Mouse (Mus musculus): ENCODE measurements around the gene Ldlrad3. TPM values are rescaled to one million over a fixed set of nuclear protein-coding genes. Genes with fewer than 3 reads are reported as not detected.

The Ldlrad3 gene
- polyA plus RNA-seq, 1 experiment from 2014 or later = 64.1 TPM

GRCm38 (mm10) chr2:102181459-102181858 is 4.7 kb downstream of the Ldlrad3 start:
- DNase-seq (ENCODE audit: low spot score) = no peak
- Histone ChIP-seq H3K27ac (no peak overlapping the region), H3K27me3 (ENCODE audit: low read depth, poor library complexity, severe bottlenecking) (no peaks in the 10 kb centered on the region), H3K9me3 (replicated peaks) (no peaks in the 10 kb centered on the region), H3K36me3 (peaks cover 22% of the 10 kb centered on the region; the same call in 1 of the 2 replicates), H3K4me3 (no peak overlapping the region), H3K4me1 (peaks cover 34% of the 10 kb centered on the region)
- 67% methylated on average over 2 of the region's 2 CpGs for WGBS

GRCm38 (mm10) chr2:102176434-102176772 is 9.8 kb downstream of the Ldlrad3 start:
- WGBS = 85% methylated on average over 5 of the region's 5 CpGs
- Histone ChIP-seq H3K27ac (no peak overlapping the region), H3K4me3 (no peak overlapping the region), H3K9me3 (replicated peaks) (no peaks in the 10 kb centered on the region), H3K27me3 (ENCODE audit: low read depth, poor library complexity, severe bottlenecking) (no peaks in the 10 kb centered on the region), H3K4me1 (peaks cover 11% of the 10 kb centered on the region), H3K36me3 (peaks cover 32% of the 10 kb centered on the region)
- no peak for DNase-seq (ENCODE audit: low spot score)

- peaks cover 11% of the 10 kb centered on the region for H3K4me1 ChIP-seq
- no peak overlapping the region for H3K4me3 ChIP-seq
- H3K9me3 ChIP-seq (replicated peaks) = no peaks in the 10 kb centered on the region
- 92% methylated on average over 15 of the region's 15 CpGs for WGBS
- peaks cover 32% of the 10 kb centered on the region for H3K36me3 ChIP-seq
- no peak for DNase-seq (ENCODE audit: low spot score)
- H3K27me3 ChIP-seq (ENCODE audit: low read depth, poor library complexity, severe bottlenecking) = no peaks in the 10 kb centered on the region
- H3K27ac ChIP-seq = no peak overlapping the region
Observed at GRCm38 (mm10) chr2:102175741-102176433, 10.3 kb downstream of the Ldlrad3 start.

DNA sequence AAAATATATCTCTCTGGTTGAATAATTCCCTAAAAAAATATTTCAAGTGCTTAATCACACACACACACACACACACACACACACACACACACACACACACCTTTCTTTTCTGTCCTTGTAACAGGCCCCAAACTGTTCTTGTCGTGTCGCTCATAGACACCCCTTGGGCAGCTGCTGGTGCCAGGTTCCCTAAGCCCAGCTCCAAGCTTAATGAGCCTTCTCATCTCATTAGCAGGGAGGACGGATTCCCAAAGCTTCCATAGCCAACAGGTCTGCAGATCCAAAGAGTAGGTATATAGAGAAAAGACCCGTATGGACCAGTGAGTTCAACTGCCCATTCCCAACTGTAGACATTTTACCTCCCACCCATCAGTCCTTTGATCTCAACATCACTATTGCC is 13.7 kb downstream of the Ldlrad3 start:
- no peaks in the 10 kb centered on the region for H3K27me3 ChIP-seq (ENCODE audit: low read depth, poor library complexity, severe bottlenecking)
- no peaks in the 10 kb centered on the region for H3K9me3 ChIP-seq (replicated peaks)
- peaks cover 10% of the 10 kb centered on the region for H3K4me1 ChIP-seq
- no peak overlapping the region for H3K27ac ChIP-seq
- DNase-seq (ENCODE audit: low spot score) = no peak
- peaks cover 15% of the 10 kb centered on the region for H3K36me3 ChIP-seq
- no peak overlapping the region for H3K4me3 ChIP-seq
- WGBS = 90% methylated on average over 4 of the region's 4 CpGs

DNA sequence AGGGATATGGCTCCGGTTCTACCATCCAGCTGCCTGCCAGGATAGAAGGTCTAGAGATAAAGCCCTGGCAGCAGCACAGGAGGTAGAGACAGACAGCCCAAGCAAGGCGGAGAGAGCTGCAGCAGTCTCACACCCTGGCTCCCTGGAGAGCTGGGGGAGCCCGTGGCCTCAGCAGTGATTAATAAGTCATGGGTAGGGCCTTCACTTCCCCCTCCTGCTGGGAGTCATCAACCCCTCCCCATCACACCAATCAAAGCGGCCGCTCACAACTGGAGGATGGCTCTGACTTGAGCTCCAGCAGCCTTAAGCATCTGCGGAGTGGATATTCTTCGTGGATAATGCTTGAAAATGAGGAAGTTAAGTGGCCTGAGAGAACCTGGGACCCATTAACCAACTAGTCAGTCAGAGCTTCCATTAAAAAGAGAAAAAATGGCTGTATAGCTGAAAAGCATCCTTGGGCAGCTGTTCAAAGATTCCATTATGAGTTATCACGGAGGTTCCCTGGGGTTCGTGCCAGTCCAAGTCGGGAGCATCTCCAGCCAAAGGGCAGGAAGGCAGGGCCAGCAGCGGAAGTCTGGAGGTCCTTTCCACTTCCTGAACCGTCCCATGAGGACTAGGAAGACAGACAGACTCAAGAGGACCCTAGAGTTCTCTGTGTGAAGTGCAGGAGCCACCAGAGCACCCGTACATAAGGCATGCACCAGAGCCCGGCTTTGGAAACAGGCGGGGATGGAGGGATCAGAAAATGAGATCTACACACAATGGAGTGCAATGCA is 19.4 kb downstream of the Ldlrad3 start:
- peak; percentile 44 for DNase-seq (ENCODE audit: low spot score)
- H3K4me1 ChIP-seq = peaks cover 31% of the 10 kb centered on the region
- no peak overlapping the region for H3K4me3 ChIP-seq
- no peaks in the 10 kb centered on the region for H3K27me3 ChIP-seq (ENCODE audit: low read depth, poor library complexity, severe bottlenecking)
- WGBS = 27% methylated on average over 15 of the region's 15 CpGs
- peaks cover 10% of the 10 kb centered on the region for H3K36me3 ChIP-seq
- H3K9me3 ChIP-seq (replicated peaks) = no peaks in the 10 kb centered on the region
- H3K27ac ChIP-seq = peak overlapping the region; percentile 42; the same call in 1 of the 2 replicates

DNA sequence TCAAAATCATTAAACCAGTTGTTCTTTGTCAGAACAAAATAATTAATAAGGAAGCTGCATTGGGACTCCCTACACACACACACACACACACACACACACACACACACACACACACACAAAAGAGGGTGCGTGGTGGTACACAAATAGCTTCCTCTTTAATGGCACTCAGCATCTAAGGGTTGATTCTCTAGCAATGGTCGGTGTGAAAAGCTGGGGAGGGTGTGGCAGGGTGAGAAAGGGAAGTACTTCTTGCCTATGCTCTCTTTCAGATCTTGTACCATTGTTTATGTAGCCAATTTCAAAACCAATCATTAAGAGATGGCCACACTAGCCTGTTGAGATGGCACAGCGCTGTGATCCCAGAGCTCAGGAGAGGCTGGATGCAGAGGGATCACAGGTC is 23.1 kb downstream of the Ldlrad3 start:
- no peak overlapping the region for H3K4me3 ChIP-seq
- H3K4me1 ChIP-seq = peaks cover 35% of the 10 kb centered on the region
- H3K36me3 ChIP-seq = peaks cover 12% of the 10 kb centered on the region
- no peaks in the 10 kb centered on the region for H3K9me3 ChIP-seq (replicated peaks)
- DNase-seq (ENCODE audit: low spot score) = no peak
- WGBS = 69% methylated on average over 3 of the region's 3 CpGs
- H3K27me3 ChIP-seq (ENCODE audit: low read depth, poor library complexity, severe bottlenecking) = no peaks in the 10 kb centered on the region
- H3K27ac ChIP-seq = no peak overlapping the region

- Histone ChIP-seq H3K9me3 (replicated peaks) (no peaks in the 10 kb centered on the region), H3K4me3 (no peak overlapping the region), H3K4me1 (peaks cover 59% of the 10 kb centered on the region), H3K36me3 (peaks cover 12% of the 10 kb centered on the region), H3K27me3 (ENCODE audit: low read depth, poor library complexity, severe bottlenecking) (no peaks in the 10 kb centered on the region), H3K27ac (no peak overlapping the region)
- DNase-seq (ENCODE audit: low spot score) = no peak
- WGBS = 93% methylated on average over 3 of the region's 3 CpGs
Observed at GRCm38 (mm10) chr2:102157555-102157954, 28.6 kb downstream of the Ldlrad3 start.

- no peak overlapping the region; the same call in 1 of the 2 replicates for H3K27ac ChIP-seq
- H3K27me3 ChIP-seq (ENCODE audit: low read depth, poor library complexity, severe bottlenecking) = no peaks in the 10 kb centered on the region
- 64% methylated on average over 9 of the region's 9 CpGs for WGBS
- no peak overlapping the region for H3K4me3 ChIP-seq
- peaks cover 60% of the 10 kb centered on the region for H3K4me1 ChIP-seq
- DNase-seq (ENCODE audit: low spot score) = no peak
- H3K9me3 ChIP-seq (replicated peaks) = no peaks in the 10 kb centered on the region
- H3K36me3 ChIP-seq = peaks cover 12% of the 10 kb centered on the region
Observed at GRCm38 (mm10) chr2:102157010-102157409, 29.2 kb downstream of the Ldlrad3 start.

- no peak overlapping the region; the same call in 1 of the 2 replicates for H3K27ac ChIP-seq
Observed at GRCm38 (mm10) chr2:102156460-102156859, 29.7 kb downstream of the Ldlrad3 start.

GRCm38 (mm10) chr2:102155306-102156015 is 30.7 kb downstream of the Ldlrad3 start:
- WGBS = 67% methylated on average over 5 of the region's 5 CpGs
- Histone ChIP-seq H3K27me3 (ENCODE audit: low read depth, poor library complexity, severe bottlenecking) (no peaks in the 10 kb centered on the region), H3K9me3 (replicated peaks) (no peaks in the 10 kb centered on the region), H3K4me1 (peaks cover 69% of the 10 kb centered on the region), H3K27ac (no peak overlapping the region), H3K36me3 (peaks cover 3% of the 10 kb centered on the region; the same call in 1 of the 2 replicates), H3K4me3 (no peak overlapping the region)
- DNase-seq (ENCODE audit: low spot score) = no peak

More at GRCm38 (mm10) chr2:102156460-102156859, 29.7 kb downstream of the Ldlrad3 start:
- Histone ChIP-seq H3K9me3 (replicated peaks) (no peaks in the 10 kb centered on the region), H3K27me3 (ENCODE audit: low read depth, poor library complexity, severe bottlenecking) (no peaks in the 10 kb centered on the region), H3K36me3 (peaks cover 7% of the 10 kb centered on the region), H3K4me3 (no peak overlapping the region), H3K4me1 (peaks cover 65% of the 10 kb centered on the region)
- 26% methylated on average over 9 of the region's 9 CpGs for WGBS
- no peak for DNase-seq (ENCODE audit: low spot score)

- H3K9me3 ChIP-seq (replicated peaks) = no peaks in the 10 kb centered on the region
- peaks cover 69% of the 10 kb centered on the region for H3K4me1 ChIP-seq
- peaks cover 4% of the 10 kb centered on the region; the same call in 1 of the 2 replicates for H3K36me3 ChIP-seq
- H3K27me3 ChIP-seq (ENCODE audit: low read depth, poor library complexity, severe bottlenecking) = no peaks in the 10 kb centered on the region
- DNase-seq (ENCODE audit: low spot score) = no peak
- H3K27ac ChIP-seq = no peak overlapping the region
- 55% methylated on average over 6 of the region's 6 CpGs for WGBS
- no peak overlapping the region for H3K4me3 ChIP-seq
Observed at GRCm38 (mm10) chr2:102154771-102155211, 31.4 kb downstream of the Ldlrad3 start.

- H3K27ac ChIP-seq = no peak overlapping the region
- peaks cover 6% of the 10 kb centered on the region; the same call in 1 of the 2 replicates for H3K36me3 ChIP-seq
- peaks cover 69% of the 10 kb centered on the region for H3K4me1 ChIP-seq
- H3K27me3 ChIP-seq (ENCODE audit: low read depth, poor library complexity, severe bottlenecking) = no peaks in the 10 kb centered on the region
- WGBS = 34% methylated on average over 4 of the region's 4 CpGs
- H3K9me3 ChIP-seq (replicated peaks) = no peaks in the 10 kb centered on the region
- no peak overlapping the region for H3K4me3 ChIP-seq
- no peak for DNase-seq (ENCODE audit: low spot score)
Observed at GRCm38 (mm10) chr2:102154328-102154727, 31.9 kb downstream of the Ldlrad3 start.
